Mouse (Mus musculus) thymus, postnatal 10 days (tissue): ENCODE measurements around the gene Capn7.

Experiments
- DNase-seq, 2 experiments: peaks; one replicate each; pipeline ENCODE4 v3.0.0; 2021; ENCODE audit warnings: low spot score in 2 of 2

Gene Capn7

GRCm38 (mm10) chr14:31414235-31414966, 78.0 kb downstream of the Capn7 start:
- DNase-seq: no peak

- DNase-seq: no peak
These were observed 78.5 kb downstream of the Capn7 start for GRCm38 (mm10) chr14:31414967-31415376.

- DNase-seq: no peak
These were observed 80.0 kb downstream of the Capn7 start for GRCm38 (mm10) chr14:31416411-31416810.

- DNase-seq: no peak
These were observed 80.6 kb downstream of the Capn7 start for GRCm38 (mm10) chr14:31416835-31417549.

GRCm38 (mm10) chr14:31419279-31419678, 82.8 kb downstream of the Capn7 start:
- no peak for DNase-seq

- DNase-seq: no peak
These were observed 83.7 kb downstream of the Capn7 start for GRCm38 (mm10) chr14:31420135-31420534.

- no peak for DNase-seq
These were observed 84.1 kb downstream of the Capn7 start for GRCm38 (mm10) chr14:31420562-31420961.

- DNase-seq: no peak
These were observed 84.5 kb downstream of the Capn7 start for GRCm38 (mm10) chr14:31420985-31421384.
